Mouse (Mus musculus) kidney, postnatal 10 days (tissue): ENCODE results near the gene Spaca9.

Source experiments
- DNase-seq: peaks from one replicate; pipeline ENCODE4 v3.0.0; 2021; ENCODE audit warnings: mixed read lengths

The Spaca9 gene

DNA sequence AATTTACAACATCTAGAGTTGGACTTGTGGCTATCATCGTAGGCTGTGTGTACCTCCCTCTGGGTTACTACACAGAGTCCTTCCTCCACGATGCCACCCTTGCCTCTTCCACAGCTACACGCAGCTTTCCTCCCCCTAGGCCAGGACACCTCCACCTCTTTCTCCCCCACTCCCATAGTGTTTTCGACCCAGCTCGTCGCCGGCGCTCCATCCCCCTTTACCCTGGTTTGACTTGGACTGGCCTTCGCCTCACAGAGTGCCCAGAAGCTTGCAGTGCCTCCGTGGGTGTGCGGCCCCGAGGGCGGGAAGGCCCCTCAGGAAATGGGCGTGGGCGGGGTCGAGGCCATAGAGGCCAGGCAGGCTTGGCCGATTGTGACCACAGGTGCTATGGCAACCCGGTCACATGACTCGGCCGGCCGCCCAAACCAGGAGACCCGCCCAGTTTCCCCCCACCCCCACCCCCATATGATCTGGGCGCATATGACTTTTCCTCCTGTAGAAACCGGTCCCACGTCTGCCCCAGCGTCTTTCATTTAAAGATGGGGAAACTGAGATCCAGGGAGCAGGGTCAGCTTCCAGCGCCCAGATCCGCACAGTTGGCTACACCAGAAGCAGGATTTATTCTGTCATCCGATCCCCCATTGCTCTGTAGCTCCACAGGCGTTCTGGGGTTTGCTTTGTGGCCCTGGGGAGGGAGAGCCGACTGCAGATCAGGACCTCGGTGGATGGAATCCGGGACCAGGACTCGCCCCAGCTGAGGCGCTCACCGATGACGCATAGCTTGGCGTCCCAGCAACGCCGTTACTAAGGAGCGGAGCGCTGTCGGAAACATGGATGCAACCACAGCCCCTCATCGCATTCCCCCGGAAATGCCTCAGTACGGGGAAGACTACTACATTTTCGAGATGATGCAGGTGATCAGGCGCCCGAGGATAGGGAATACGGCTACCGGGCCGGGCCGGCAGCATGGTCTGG is at the start of gene Spaca9, which contains the start of gene Ak8:
Gene Spaca9, minus strand, starts transcription at position 367 of the 975 bp plus-strand sequence.
Gene Ak8, plus strand, starts transcription at position 804 of the 975 bp plus-strand sequence.
- peak; percentile 92 for DNase-seq

DNA sequence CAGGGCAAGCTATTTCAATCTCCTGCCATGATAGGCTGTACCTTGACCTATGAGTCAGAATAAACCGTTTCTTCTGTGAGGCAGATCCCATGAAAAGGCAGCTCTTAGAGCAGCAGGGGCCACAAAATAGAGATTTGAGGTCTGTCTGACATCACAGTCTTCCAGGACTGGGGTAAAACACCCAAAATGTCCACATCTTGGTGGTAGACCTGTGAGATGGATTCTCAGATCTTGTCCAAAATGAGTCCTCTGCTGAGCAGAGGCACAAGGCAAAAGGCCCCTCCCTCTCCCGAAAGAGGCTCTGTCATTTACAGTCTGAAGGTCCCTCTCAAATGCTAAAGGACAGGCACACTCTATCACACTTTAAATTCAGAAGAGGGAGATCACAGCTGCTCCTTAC is 48.2 kb upstream of the Spaca9 start:
- DNase-seq: no peak

DNA sequence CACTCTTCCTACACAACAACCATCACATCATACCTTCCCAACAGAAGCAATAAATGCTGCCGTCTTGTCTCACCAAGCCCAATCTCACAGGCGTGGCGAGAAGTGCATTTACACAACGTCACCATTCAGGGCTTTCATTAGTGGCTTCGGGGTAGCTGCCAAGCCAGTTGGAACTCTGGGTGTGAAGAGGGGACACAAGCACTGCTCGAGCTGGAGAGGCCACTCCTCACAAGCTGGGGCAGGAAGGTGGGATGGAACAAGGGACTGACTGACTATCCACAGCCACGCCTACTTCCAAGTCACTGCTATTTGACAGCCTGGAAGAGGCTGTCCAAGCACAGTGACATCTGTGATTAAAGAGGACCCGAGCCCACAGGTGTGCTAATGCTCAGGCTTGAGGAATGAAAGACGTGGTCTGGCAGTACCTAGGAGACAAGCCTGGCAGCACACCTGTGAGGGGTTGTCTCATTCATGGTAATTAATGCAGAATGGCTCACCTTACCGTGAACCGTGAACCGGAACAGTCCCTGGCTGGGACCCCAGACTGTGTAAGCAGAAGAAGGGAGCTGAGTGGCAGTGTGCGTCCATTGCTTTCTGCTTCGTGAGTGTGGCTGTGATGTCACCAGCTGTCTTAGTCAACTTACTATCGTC is 47.3 kb upstream of the Spaca9 start:
- no peak for DNase-seq

DNA sequence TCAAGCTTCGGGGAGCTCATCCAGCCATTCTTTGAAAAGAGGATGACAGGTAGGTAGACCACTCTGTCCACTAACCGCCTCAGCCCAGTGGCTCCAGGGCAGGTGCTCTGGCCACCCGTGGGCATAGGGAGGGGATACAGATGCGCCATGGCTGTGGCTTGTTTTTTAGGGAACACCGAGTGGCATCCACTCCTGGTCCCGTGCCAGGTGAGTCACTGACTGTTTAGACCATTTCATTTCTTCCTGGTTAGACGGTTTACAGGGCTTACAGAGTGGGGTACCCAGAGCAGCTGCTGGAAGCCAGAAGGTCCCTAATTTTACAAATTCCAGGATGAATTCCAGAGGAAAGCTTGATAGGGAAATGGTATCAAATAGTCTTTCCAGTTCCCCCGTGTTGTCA is 43.2 kb upstream of the Spaca9 start:
- peak; percentile 24 for DNase-seq

DNA sequence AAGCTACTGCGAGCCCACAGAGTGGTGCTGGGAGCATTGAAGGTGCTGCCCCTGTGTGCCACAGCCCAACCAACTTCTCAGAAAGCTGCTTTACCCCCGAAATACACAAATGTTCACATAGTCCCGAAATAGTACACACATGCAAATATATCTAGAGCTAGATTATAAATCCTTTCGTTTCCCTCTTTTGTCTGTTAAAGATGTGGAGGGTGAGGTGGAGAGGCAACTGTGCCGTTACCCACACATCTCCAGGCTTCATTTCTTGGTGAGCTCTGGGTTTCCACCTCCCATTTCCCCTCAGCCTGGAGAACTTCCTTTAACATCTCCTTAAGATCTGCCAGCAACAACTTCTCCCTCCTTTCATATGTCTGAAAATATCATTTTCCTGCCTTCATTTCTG is 40.6 kb upstream of the Spaca9 start:
- DNase-seq: no peak

DNA sequence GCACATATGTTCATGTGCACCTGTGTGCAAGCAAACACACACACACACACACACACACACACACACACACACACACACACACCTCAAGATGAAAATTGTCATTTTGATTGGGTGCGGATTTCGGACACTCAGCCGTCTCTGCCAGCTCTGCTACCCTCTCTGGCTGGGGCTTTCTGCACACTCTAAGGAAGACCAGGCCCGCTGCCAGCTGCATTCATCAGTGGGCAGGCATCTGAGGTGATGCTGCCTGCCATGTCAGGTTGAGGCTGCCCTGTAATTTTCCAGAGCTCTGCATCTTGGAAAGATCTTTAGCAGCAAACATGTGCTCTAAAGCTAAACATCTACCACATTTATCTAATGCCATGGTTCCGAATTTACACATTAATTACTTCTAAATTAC is 37.6 kb upstream of the Spaca9 start:
- DNase-seq: no peak

DNA sequence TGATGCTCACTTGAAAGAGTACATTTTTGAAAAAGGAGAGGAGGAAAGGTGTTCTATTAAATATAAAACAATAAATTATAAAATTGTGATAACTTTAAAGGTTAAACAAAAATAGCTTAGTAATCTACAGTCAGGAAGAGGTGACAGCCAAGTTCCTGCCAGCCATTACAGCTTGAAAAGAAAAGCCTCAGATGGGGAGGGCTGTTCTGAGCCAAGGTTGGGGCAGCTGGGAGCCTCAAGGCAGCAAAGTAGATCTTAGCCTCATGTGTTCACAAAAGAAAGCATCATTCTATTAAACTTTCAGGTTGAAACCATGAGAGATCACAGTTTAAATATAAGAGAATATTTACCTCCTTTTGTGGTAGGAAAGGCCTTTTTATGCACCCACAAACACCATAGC is 31.1 kb upstream of the Spaca9 start:
- DNase-seq: no peak

DNA sequence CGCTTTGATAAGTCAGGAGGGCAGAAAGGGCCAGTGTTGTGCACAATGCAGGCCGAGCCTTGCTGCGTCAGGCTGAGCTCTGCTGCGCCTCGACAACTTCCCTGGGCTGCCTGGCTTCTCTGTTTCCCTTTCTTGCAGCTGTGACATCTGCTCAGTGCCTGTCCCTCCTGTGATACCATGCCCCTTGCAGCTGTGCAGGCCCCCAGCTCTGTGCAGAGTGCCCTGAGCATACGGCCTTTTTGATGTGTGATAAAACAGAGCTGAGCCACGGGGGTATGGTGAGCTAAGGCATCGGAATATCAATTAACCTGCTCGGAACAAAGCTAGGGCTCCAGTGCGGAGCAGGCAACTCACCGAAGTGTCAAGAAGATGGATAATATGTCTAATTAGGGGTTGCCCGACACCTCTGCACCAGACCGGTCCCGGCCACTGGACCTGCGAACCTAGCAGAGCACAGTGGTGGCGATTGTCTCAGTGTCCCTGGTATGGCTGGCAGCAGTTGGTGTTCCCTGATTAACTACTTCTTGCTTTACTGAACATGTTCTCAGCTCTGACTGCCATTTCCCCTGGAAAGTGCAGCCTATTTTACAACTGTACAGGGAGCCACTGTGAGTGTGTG is 28.4 kb upstream of the Spaca9 start:
- DNase-seq: no peak

DNA sequence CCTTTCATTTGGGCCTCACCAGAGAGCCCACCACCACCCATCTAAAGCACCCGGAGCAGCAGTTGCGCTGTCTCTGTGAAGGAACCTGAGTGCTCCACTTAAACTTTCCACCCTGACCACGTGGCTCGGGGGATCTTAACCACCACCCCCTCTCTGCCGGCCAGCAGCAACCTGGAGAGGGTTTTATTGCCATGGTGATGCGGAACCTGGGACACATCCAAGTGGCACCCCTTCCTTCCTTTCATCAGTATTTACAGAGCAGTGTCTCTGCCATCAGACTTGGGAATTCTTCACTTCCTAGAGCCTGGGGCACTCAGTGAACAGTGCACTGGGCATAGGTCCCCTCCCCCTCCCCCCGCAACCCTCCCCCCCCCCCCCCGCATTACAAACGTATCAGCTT is 24.4 kb upstream of the Spaca9 start:
- DNase-seq: peak; percentile 21

DNA sequence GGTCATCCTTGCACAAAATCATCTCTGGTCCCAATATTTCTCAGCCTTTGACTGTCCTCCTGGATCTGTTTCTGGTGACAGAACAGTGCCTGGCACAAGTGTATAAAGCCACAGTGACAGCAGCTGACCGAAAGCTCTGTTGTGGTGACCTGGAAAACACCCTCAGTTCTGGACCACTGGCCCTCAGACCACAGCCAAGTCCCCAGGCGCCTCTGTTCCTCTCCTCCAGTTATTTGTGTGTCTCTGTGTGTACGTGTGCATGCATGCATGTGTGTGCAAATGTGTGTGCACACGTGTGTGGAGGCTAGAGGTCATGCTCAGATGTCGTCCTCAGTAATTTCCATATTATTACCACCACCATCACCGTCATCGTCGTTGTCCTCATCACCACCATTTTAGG is 22.9 kb upstream of the Spaca9 start:
- no peak for DNase-seq

DNA sequence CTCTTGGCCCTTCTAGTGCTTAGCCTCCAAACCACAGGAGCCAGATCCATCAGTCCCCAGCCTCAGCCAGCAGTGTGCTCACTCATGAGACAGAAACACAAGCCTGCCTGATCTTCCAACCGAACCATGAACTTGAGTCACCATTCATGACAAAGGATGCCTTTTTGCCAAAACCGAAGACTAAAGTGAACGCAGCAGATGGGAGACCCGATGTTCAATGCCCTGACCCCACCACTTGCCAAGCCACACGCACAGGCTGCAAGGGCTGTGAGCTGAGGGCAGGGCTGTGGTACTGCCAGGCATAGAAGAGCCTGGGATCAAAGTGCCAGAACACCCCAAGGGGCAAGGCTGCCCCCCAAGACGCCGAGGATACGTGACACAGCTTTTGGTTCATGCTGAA is 13.5 kb upstream of the Spaca9 start:
- no peak for DNase-seq

DNA sequence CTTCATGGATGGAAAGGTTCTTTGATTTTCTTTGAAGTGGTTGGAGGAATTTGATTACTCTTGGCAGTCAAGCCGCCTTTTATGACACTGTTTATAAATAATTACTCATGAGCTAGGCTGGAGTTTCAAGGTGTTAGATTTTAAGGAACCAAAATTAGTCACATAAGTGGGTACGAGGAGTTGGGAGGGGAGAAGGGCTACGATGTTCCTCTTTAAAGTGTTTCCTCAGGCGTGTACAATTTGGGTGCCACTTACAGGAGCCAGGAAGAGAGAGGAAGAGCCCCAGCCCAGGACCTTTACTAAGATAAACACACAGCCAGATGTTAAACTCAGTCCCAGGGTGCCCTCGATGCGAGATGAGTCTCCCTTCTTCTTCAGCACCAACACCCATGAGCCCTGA is 7.3 kb upstream of the Spaca9 start:
- DNase-seq: no peak

DNA sequence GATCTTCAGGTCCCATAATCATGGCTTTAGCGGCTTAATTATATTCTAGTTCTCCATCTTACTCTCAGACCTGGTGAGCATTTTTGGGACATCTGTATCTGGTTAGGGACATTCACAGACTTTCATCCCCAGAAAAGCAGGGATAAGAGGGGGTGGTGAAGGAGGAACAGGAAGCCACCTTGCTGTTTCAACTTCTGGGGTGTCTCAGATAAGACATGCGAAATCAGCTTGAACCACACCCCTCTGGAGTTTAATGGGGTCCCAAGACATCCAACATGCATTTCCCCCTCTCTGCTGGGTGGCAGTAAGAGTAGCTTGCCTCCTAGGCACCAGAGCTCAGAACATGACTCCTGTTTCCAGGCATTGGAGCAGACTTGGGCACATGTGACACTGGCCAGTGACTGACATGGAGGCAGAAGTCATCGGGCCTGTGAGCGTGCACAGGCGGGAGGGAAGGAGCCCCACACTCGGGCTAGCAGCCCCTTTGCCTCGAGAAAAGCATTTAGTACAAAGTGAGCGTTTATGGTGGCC is 6.6 kb upstream of the Spaca9 start:
- DNase-seq: no peak

DNA sequence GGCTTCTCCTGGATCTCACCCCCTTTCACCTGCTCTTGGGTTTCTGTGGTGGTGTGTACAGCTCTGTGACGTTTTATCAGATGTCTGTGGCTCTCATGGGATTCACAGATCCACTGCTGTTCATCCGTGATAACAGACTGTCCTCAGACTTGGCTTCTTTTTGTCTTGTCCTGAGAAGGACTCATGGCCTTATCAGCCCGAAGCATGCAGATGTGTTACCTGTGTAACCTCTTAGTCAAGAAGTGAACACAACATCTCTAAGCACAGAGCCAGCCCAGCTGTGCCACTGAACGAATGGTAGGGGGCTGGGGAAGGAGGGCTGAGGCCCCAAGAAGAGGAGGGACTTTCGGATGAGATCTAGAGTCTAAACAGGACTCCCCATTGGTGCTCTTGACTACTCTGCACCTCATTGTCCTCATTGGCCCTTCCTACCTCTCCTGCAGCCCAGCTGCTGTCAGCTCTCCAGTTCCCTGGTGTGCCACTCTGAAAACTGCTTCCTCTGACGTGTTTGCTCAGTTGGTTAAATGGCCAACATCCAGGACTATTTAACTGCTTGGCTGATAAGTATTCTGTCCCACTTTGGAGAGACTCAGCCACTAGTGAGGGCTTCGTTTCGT is 2.2 kb upstream of the Spaca9 start:
- no peak for DNase-seq

DNA sequence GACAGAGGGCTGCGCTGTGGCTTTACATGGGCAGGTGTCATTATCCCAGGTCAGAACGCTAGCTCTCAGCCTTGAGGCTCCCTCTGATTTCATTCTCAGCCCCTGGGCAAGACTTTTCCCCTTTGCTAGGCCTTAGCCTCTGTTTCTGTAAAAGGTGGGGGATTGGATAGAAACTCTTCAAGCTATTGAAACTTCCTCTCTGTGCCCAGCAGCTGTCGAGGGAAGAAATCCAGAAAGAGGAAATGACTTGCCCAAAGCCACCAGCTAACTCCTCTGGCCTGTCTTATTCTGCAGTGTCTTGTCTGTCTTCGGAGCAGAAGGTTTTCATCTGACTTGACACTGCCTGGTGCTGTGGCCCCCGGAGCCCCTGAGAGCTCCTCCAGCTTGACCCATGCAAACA is 961 bp downstream of the Spaca9 start:
- no peak for DNase-seq

DNA sequence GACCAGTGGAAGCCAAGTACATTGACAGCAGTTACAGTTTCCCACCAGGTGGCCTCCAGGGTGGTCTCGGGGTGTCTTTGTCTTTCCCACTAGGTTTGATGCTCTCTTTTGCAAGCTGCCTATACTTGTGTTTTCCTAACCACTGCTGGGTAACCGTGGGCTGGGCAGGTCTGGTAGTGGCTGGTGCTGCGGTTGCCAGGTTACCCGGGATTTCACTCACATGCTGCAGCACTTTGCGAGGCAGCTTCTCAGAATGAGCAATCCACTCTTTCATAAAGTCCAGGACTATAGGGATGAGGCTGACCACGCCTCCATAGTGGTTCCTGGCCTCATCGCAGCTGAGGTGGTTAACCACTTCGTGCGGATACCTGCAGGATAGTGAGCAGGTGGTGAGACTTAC is 6.8 kb downstream of the Spaca9 start:
- no peak for DNase-seq

DNA sequence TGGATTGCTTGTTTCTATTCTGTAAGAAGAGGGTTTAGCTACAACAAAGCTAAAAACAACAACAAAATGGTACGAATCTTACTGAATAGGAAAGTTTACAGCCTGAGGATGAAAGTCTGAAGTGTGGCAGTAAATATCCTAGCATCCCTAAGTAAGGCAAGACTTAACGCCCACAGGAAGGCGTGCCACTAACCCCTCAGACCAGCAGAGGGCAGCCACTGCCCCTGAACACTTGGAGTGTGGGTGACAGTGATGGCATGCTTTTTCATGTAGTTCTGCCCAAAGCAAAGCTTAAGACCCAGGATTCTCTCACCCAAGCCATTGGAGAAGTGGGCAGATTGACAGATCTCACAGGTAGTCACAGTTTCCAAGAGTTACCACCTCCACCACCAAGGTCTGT is 11.1 kb downstream of the Spaca9 start:
- DNase-seq: peak; percentile 63

DNA sequence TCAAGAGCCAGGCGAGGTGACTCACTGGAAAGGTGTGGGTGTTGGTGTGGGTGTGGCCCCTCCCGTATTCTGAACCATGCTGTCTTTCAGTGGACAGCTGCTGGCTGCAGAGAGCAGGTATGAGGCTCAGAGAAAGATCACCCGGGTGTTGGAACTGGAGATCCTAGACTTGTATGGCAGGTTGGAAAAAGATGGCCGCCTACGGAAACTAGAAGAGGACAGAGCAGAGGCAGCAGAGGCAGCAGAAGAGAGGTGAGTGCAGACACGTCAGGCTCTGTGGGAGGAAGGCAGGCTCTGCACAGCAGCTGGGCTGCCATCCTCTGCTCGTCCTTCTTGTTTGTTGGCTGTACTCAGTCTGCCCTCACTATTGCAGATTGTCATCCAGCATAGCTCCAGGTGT is 13.6 kb downstream of the Spaca9 start:
- DNase-seq: no peak

DNA sequence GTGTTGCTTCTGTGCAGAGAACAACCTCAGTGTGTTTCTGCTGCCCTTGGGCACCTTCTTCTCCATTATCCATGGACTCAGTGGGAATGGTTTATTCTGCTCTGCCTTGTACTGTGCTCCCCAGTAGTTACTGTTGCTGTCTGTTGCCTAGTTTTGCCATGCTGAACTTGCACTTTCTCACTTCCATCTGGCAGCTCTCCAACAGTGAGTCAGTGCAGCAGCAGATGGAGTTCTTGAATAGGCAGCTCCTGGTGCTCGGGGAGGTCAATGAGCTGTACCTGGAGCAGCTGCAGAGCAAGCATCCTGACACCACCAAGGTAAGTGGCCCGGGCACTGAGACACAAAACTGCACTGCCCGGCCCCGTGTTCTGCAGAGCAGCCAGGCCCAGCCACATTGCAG is 17.8 kb downstream of the Spaca9 start:
- peak; percentile 63 for DNase-seq

DNA sequence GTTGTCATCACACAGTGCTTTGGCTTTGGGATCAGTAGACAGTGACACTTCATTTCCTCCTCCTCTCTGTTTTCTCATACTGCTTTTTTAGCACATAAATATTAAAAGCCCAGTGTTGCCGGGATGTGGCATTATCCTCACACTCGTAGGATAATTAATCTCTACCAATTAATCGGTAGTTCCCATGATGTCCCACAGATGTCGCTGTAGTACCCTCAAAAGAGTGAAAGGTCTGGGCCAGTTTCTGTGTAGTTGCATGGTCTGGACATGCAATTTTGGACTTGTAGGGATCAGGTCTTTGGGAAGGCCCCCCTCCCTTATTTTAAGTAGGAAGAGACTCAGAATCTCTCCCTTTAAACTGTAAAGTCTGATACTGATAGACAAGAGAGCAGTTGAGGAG is 18.8 kb downstream of the Spaca9 start:
- DNase-seq: peak; percentile 67

DNA sequence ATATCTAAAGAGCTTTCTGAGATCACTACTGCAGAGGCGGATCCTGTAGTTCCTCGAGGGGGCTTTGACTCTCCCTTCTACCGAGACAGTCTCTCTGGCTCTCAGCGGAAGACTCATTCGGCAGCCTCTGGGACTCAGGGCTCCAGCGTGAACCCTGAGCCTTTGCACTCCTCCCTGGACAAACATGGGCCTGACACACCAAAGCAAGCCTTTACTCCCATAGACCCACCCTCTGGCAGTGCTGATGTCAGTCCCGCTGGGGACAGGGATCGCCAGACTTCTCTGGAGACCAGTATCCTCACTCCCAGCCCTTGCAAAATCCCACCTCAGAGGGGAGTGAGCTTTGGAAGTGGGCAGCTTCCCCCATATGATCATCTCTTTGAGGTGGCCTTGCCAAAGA is 23.5 kb downstream of the Spaca9 start:
- no peak for DNase-seq

DNA sequence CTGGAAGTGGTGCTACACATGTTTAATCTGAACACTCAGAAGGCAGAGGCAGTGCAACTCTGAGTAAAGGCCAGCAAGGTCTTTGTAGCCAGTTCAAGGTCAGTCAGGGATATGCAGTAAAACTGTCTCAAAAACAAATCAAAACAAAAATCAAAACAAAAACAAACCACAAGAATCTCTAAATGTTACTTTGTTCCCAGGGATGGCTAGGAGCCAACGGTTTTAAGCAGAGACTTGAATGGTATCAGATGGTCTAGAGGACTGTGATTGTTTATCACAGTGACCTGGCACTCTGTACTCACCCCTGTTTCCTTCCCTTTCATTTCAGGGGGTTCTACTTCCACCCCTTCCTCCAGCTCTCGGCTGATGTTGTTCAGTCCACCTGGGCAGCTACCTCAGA is 28.1 kb downstream of the Spaca9 start:
- DNase-seq: peak; percentile 50

DNA sequence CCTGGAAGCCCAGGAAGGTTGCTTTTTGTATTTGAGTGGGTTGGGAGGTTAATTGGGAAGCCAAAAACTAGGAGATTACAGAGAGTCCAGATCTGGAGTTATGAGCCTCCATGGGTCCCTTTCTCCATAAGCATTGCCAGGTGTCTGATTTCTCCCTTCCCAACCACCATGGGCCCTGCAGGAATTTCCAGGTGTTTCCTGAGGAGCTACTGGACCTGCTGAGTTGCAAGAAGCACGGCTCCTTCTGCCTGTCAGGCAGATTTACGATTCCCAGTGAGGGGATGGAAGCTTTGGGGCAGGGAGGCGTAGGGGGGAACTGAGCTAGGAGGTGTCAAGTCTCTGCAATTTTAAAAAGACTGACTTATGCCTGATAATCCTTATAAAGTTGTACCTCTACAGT is 33.7 kb downstream of the Spaca9 start:
- DNase-seq: no peak
